Mouse (Mus musculus) embryonic facial prominence, embryonic 13.5 days (tissue): ENCODE measurements at regions not wholly inside any gene's neighbourhood (a gene's known extent, or its start where the extent isn't known, plus 50 kb on each side); places are given as distances from the start of the nearest gene placed in this dataset.

Experiments used
- ATAC-seq: fragments of 200-750 bp; cut with Nextera tagmentation; 2 replicates; pipeline ENCODE4 v1.8.0; 2017; ENCODE audit warnings: low read depth; ENCODE audit not compliant: insufficient number of reproducible peaks, insufficient read depth, low FRiP score, low TSS enrichment
- H3K27ac ChIP-seq: fragments of 300-500 bp; sonication (generic); 2 replicates; pipeline ENCODE4 v1.5.1; 2015; ENCODE audit warnings: moderate library complexity, mild to moderate bottlenecking, inconsistent platforms
- H3K27me3 ChIP-seq: fragments of 300-500 bp; sonication (generic); 2 replicates; pipeline ENCODE4 v1.6.1; 2015; ENCODE audit warnings: mild to moderate bottlenecking, inconsistent platforms
- H3K36me3 ChIP-seq: fragments of 300-500 bp; sonication (generic); 2 replicates; pipeline ENCODE4 v1.6.1; 2015; ENCODE audit warnings: mild to moderate bottlenecking, inconsistent platforms
- H3K4me1 ChIP-seq: fragments of 300-500 bp; sonication (generic); 2 replicates; pipeline ENCODE4 v1.6.1; 2015; ENCODE audit warnings: inconsistent platforms
- H3K4me2 ChIP-seq: fragments of 300-500 bp; sonication (generic); 2 replicates; pipeline ENCODE4 v1.6.1; 2015; ENCODE audit warnings: moderate library complexity, mild to moderate bottlenecking, inconsistent platforms
- H3K4me3 ChIP-seq: fragments of 300-500 bp; sonication (generic); 2 replicates; pipeline ENCODE4 v1.5.1; 2015; ENCODE audit warnings: mild to moderate bottlenecking, inconsistent platforms
- H3K9ac ChIP-seq: fragments of 300-500 bp; sonication (generic); 2 replicates; pipeline ENCODE4 v1.6.1; 2015; ENCODE audit warnings: mild to moderate bottlenecking, inconsistent platforms
- H3K9me3 ChIP-seq: fragments of 300-500 bp; sonication (generic); 2 replicates; pipeline ENCODE4 v1.6.1; 2016; ENCODE audit warnings: inconsistent platforms
- WGBS: fragments of 180-500 bp; shearing (Covaris S2); methylation state at CpG from one replicate; pipeline ENCODE4 v1.1.7; 2015; ENCODE audit warnings: mixed read lengths; 5-methylcytosine and 5-hydroxymethylcytosine counted together

- Histone ChIP-seq H3K9ac (no peak overlapping the region), H3K4me2 (no peak overlapping the region), H3K36me3 (no peaks in the 10 kb centered on the region), H3K4me1 (no peaks in the 10 kb centered on the region), H3K27me3 (no peaks in the 10 kb centered on the region), H3K27ac (no peak overlapping the region), H3K9me3 (no peaks in the 10 kb centered on the region), H3K4me3 (no peak overlapping the region)
- 73% methylated on average over 6 of the region's 6 CpGs for WGBS
- ATAC-seq = no peak
Measured at GRCm38 (mm10) chr16:51807323-51807722, 223.7 kb upstream of the Cblb start.

- no peak overlapping the region for H3K27ac ChIP-seq
- H3K4me2 ChIP-seq = no peak overlapping the region
- no peaks in the 10 kb centered on the region for H3K4me1 ChIP-seq
- WGBS = 66% methylated on average over 2 of the region's 2 CpGs
- no peaks in the 10 kb centered on the region for H3K9me3 ChIP-seq
- H3K36me3 ChIP-seq = no peaks in the 10 kb centered on the region
- no peak for ATAC-seq
- no peak overlapping the region for H3K9ac ChIP-seq
- no peak overlapping the region for H3K4me3 ChIP-seq
- H3K27me3 ChIP-seq = no peaks in the 10 kb centered on the region
Measured at GRCm38 (mm10) chr16:51809120-51809519, 221.9 kb upstream of the Cblb start.

GRCm38 (mm10) chr16:51811073-51811472 lies 220.0 kb upstream of the Cblb start:
- no peaks in the 10 kb centered on the region for H3K27me3 ChIP-seq
- no peaks in the 10 kb centered on the region for H3K4me1 ChIP-seq
- H3K4me2 ChIP-seq = no peak overlapping the region
- H3K36me3 ChIP-seq = no peaks in the 10 kb centered on the region
- no peak for ATAC-seq
- no peaks in the 10 kb centered on the region for H3K9me3 ChIP-seq
- WGBS = 67% methylated on average over 1 of the region's 1 CpGs
- no peak overlapping the region for H3K9ac ChIP-seq
- no peak overlapping the region for H3K4me3 ChIP-seq
- no peak overlapping the region for H3K27ac ChIP-seq

- no peak overlapping the region for H3K9ac ChIP-seq
- no peaks in the 10 kb centered on the region for H3K36me3 ChIP-seq
- no peaks in the 10 kb centered on the region for H3K27me3 ChIP-seq
- 35% methylated on average over 3 of the region's 3 CpGs for WGBS
- no peak for ATAC-seq
- no peak overlapping the region for H3K4me2 ChIP-seq
- H3K27ac ChIP-seq = no peak overlapping the region
- peaks cover 3% of the 10 kb centered on the region; the same call in 1 of the 2 replicates for H3K4me1 ChIP-seq
- H3K9me3 ChIP-seq = no peaks in the 10 kb centered on the region
- no peak overlapping the region for H3K4me3 ChIP-seq
Measured at GRCm38 (mm10) chr16:51842770-51843169, 188.3 kb upstream of the Cblb start.

GRCm38 (mm10) chr16:51845539-51845938 lies 185.5 kb upstream of the Cblb start:
- Histone ChIP-seq H3K27me3 (no peaks in the 10 kb centered on the region), H3K9ac (no peak overlapping the region), H3K9me3 (no peaks in the 10 kb centered on the region), H3K4me1 (peaks cover 3% of the 10 kb centered on the region; the same call in 1 of the 2 replicates), H3K27ac (no peak overlapping the region), H3K4me2 (no peak overlapping the region), H3K36me3 (no peaks in the 10 kb centered on the region), H3K4me3 (no peak overlapping the region)
- no peak for ATAC-seq
- 67% methylated on average over 4 of the region's 4 CpGs for WGBS

- H3K27ac ChIP-seq = no peak overlapping the region
- no peak overlapping the region for H3K4me2 ChIP-seq
- ATAC-seq = no peak
- WGBS = 80% methylated on average over 4 of the region's 4 CpGs
- H3K27me3 ChIP-seq = no peaks in the 10 kb centered on the region
- no peak overlapping the region for H3K9ac ChIP-seq
- H3K36me3 ChIP-seq = no peaks in the 10 kb centered on the region
- no peak overlapping the region for H3K4me3 ChIP-seq
- H3K4me1 ChIP-seq = no peaks in the 10 kb centered on the region
- no peaks in the 10 kb centered on the region for H3K9me3 ChIP-seq
Measured at GRCm38 (mm10) chr16:51880711-51881110, 150.3 kb upstream of the Cblb start.

GRCm38 (mm10) chr16:51881127-51881526 lies 149.9 kb upstream of the Cblb start:
- H3K27me3 ChIP-seq = no peaks in the 10 kb centered on the region
- H3K9ac ChIP-seq = no peak overlapping the region
- no peaks in the 10 kb centered on the region for H3K9me3 ChIP-seq
- no peak overlapping the region for H3K27ac ChIP-seq
- no peaks in the 10 kb centered on the region for H3K36me3 ChIP-seq
- H3K4me1 ChIP-seq = no peaks in the 10 kb centered on the region
- WGBS = 76% methylated on average over 2 of the region's 2 CpGs
- no peak for ATAC-seq
- no peak overlapping the region for H3K4me2 ChIP-seq
- H3K4me3 ChIP-seq = no peak overlapping the region

GRCm38 (mm10) chr16:51883813-51884212 lies 147.2 kb upstream of the Cblb start:
- Histone ChIP-seq H3K9ac (no peak overlapping the region), H3K4me3 (no peak overlapping the region), H3K27me3 (no peaks in the 10 kb centered on the region), H3K36me3 (no peaks in the 10 kb centered on the region), H3K4me2 (no peak overlapping the region), H3K4me1 (no peaks in the 10 kb centered on the region), H3K27ac (no peak overlapping the region), H3K9me3 (no peaks in the 10 kb centered on the region)
- WGBS = 88% methylated on average over 2 of the region's 2 CpGs
- no peak for ATAC-seq

- Histone ChIP-seq H3K4me1 (no peaks in the 10 kb centered on the region), H3K4me3 (no peak overlapping the region), H3K9ac (no peak overlapping the region), H3K9me3 (no peaks in the 10 kb centered on the region), H3K4me2 (no peak overlapping the region), H3K27me3 (no peaks in the 10 kb centered on the region), H3K27ac (no peak overlapping the region), H3K36me3 (no peaks in the 10 kb centered on the region)
- 88% methylated on average over 5 of the region's 5 CpGs for WGBS
- no peak for ATAC-seq
Measured at GRCm38 (mm10) chr16:51887496-51887895, 143.5 kb upstream of the Cblb start.

- no peak overlapping the region for H3K4me3 ChIP-seq
- peaks cover 6% of the 10 kb centered on the region; the same call in 1 of the 2 replicates for H3K9me3 ChIP-seq
- no peaks in the 10 kb centered on the region for H3K36me3 ChIP-seq
- no peaks in the 10 kb centered on the region for H3K27me3 ChIP-seq
- no peak for ATAC-seq
- H3K4me1 ChIP-seq = no peaks in the 10 kb centered on the region
- H3K27ac ChIP-seq = no peak overlapping the region
- H3K4me2 ChIP-seq = no peak overlapping the region
- no peak overlapping the region for H3K9ac ChIP-seq
- WGBS = 89% methylated on average over 2 of the region's 2 CpGs
Measured at GRCm38 (mm10) chr16:51905588-51905987, 125.4 kb upstream of the Cblb start.

GRCm38 (mm10) chr16:51906686-51907085 lies 124.3 kb upstream of the Cblb start:
- Histone ChIP-seq H3K4me3 (no peak overlapping the region), H3K27ac (no peak overlapping the region), H3K36me3 (no peaks in the 10 kb centered on the region), H3K4me2 (no peak overlapping the region), H3K27me3 (no peaks in the 10 kb centered on the region), H3K9me3 (no peaks in the 10 kb centered on the region), H3K9ac (no peak overlapping the region), H3K4me1 (no peaks in the 10 kb centered on the region)
- 89% methylated on average over 4 of the region's 4 CpGs for WGBS
- no peak for ATAC-seq

GRCm38 (mm10) chr16:51910046-51910445 lies 121.0 kb upstream of the Cblb start:
- H3K4me1 ChIP-seq = no peaks in the 10 kb centered on the region
- no peak for ATAC-seq
- no peak overlapping the region for H3K27ac ChIP-seq
- H3K9me3 ChIP-seq = no peaks in the 10 kb centered on the region
- WGBS = 87% methylated on average over 3 of the region's 3 CpGs
- no peak overlapping the region for H3K4me3 ChIP-seq
- H3K36me3 ChIP-seq = no peaks in the 10 kb centered on the region
- H3K9ac ChIP-seq = no peak overlapping the region
- no peak overlapping the region for H3K4me2 ChIP-seq
- H3K27me3 ChIP-seq = no peaks in the 10 kb centered on the region
